Mouse (Mus musculus): ENCODE data around the gene Efcc1. TPM values are rescaled to one million over a fixed set of nuclear protein-coding genes. Genes with fewer than 3 reads are reported as not detected.

Efcc1 gene
- total RNA-seq, 2 experiments from 2014 or later, result 0.94 to 1.3 TPM

GRCm38 (mm10) chr6:87804036-87804435 lies 73.4 kb downstream of the Efcc1 start:
- no peak for DNase-seq

DNA sequence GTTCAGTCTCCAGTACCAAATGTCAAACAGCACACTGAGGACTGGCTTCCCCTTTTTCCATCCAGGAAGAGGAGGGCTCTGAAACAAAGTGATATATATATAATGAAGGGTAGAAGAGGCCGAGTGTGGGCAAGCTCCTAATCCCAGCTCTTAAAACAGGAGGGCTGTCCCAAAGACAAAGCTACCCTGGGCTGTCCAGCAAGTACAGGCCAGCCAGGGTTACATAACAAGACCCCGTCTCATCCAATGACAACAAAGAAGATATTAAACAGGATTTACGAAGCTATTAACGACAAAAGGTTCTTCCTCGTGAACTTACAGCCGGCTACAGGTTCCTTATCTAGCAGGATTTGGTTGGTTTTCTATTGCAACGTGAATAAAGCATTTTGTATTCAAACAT lies 74.2 kb downstream of the Efcc1 start:
- no peak for DNase-seq

GRCm38 (mm10) chr6:87805448-87805847 lies 74.8 kb downstream of the Efcc1 start:
- no peak for DNase-seq

Other genes with a start within 250 kb of the Efcc1 start
- 1 to 10 TPM; 4.5 to 4.7 TPM for gene Arhgap25, start 197.6 kb upstream of the Efcc1 start, total RNA-seq (2021)
- gene Prokr1, start 140.1 kb upstream of the Efcc1 start, total RNA-seq (2021), result under 1 TPM; 0.46 to 0.69 TPM
- 1 to 10 TPM; 2.2 to 3.0 TPM for gene Aplf, start 58.7 kb upstream of the Efcc1 start, total RNA-seq (2021)
- 1 to 10 TPM; 1.2 TPM for gene Gp9, start 47.2 kb downstream of the Efcc1 start, total RNA-seq (2021)
- 10 to 100 TPM in 1 of 2 experiments, 1 to 10 TPM in 1; 7.6 to 10.2 TPM for gene Rab43, start 81.3 kb downstream of the Efcc1 start, total RNA-seq (2021)
- gene Gm45140, start 104.9 kb downstream of the Efcc1 start, total RNA-seq (2021), result 1 to 10 TPM in 1 of 2 experiments, under 1 TPM in 1; 0.74 to 1.3 TPM
- 10 to 100 TPM; 21.1 to 23.9 TPM for gene Isy1, start 107.9 kb downstream of the Efcc1 start, total RNA-seq (2021)
- 100 to 1,000 TPM; 335 to 351 TPM for gene Cnbp, start 120.2 kb downstream of the Efcc1 start, total RNA-seq (2021)
- 10 to 100 TPM; 38.9 to 39.3 TPM for gene Copg1, start 156.9 kb downstream of the Efcc1 start, total RNA-seq (2021)
- gene Hmces, start 183.1 kb downstream of the Efcc1 start, total RNA-seq (2021), result 10 to 100 TPM; 10.8 to 12.2 TPM